Mouse (Mus musculus) frontal cortex, postnatal 14 days (tissue): ENCODE results near the gene Calhm2.

Source experiments
- DNase-seq, 2 experiments: peaks; one replicate each; pipeline ENCODE4 v3.0.0; 2022; ENCODE audit warnings: low spot score in 2 of 2

The Calhm2 gene

DNA sequence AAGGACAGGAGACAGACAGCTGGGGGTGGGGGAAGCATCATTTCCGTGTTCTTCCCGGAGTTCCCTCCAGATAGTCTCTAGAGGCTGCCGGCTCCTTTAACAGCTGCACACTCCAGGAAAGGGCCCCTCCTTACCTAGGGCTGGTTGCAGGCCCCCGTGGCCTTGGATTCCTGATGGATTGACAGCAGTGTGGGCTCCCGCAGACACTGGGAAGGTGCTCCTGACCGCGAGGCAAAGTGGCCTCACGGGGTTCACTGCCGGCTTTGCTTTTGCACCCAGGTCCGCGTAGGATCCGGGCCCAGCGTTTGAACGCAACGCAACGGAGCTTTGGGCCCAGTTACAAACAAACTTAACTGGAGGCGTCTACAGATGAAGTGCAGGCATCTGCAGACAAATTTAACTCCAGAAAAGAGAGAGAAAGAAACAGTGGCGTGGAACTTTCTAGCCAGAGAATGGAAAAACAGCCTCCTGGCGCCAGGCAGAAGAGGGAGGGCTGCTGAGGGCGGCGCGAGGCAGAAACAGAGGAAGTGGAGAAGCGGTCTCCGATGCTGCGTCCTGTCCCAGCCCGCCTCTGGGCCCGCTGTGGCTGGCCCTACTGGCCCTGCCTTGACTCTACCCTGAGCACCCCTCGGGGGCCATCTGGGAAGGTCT is at the start of gene Calhm2:
TSS of gene Calhm2 (minus strand) at position 524 of the 651 bp plus-strand sequence.
- DNase-seq, result peak in 1 of 2 experiments; percentile 40

- DNase-seq, result no peak
Measured at GRCm38 (mm10) chr19:47186514-47187275, 48.6 kb upstream of the Calhm2 start.

GRCm38 (mm10) chr19:47184736-47185135 is 46.6 kb upstream of the Calhm2 start:
- no peak for DNase-seq

GRCm38 (mm10) chr19:47184221-47184620 is 46.1 kb upstream of the Calhm2 start:
- no peak for DNase-seq

- no peak for DNase-seq
Measured at GRCm38 (mm10) chr19:47180011-47180410, 41.9 kb upstream of the Calhm2 start.

DNA sequence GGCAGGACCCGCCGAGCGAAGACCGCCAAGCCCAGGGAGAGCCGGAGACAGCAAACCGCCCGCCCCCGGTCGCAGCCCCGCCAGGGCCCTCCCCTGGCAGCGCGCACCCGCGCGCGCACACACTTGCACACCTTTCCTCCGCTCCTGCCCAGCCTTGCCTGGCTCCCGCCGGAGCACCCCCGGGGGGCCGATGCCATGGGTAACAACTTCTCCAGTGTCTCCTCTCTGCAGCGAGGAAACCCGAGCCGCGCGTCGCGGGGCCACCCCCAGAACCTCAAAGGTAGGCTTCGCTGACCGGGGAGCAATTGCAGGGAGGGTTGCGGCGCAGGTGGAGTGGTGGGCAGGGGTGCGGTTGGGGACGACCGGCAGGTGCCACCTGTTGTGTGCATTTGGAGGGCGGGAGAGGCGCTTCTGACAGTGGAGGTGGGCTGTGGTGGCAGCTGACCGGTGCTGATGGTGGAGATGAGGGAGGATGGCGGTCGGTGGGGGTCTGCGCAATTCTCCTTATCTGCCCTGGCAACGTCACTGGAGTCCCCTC is 41.2 kb upstream of the Calhm2 start:
- DNase-seq, result peak in 1 of 2 experiments; percentile 32

GRCm38 (mm10) chr19:47178431-47179271 is 40.6 kb upstream of the Calhm2 start, which contains the start of gene Neurl1a:
Gene Neurl1a, plus strand, starts transcription at chr19:47178820.
- peak; percentile 55 to 58 for DNase-seq

GRCm38 (mm10) chr19:47178001-47178400 is 39.9 kb upstream of the Calhm2 start:
- DNase-seq, result peak in 1 of 2 experiments; percentile 38

- no peak for DNase-seq
Measured at GRCm38 (mm10) chr19:47176916-47177505, 38.9 kb upstream of the Calhm2 start.

DNA sequence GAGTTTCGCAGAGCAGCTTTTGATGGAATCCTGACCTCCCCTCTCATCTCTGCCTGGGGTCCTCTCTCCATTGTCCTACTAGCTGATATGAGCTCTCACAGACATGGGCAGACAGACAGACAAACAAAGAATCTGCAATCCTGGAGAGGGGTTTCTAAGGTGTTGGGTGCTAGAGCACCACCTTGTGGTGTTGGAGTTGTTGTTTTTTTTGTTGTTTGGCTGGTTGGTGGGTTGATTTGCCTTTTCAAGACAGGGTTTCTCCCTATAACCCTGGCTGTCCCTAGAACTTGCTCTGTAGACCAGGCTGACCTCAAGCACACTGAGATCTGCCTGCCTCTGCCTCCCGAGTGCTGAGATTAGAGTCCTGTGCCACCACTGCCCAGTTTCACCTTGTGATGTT is 37.4 kb upstream of the Calhm2 start:
- DNase-seq, result no peak

DNA sequence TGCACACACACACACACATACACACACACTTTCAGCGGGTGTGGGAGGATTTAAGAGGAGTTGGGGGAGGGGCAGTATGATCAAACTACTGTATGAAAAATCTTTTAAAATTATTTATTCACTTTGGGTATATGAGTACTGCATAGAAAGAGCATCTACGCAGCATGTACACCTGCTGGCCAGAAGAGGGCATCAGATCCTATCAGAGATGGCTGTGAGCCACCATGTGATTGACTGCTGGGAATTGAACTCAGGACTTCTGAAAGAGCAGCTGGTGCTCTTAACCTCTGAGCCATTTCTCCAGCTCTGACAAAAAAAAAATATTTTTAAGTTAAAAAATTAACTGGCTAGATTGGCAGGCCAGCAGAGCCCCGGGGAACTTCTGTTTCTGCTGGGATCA is 36.4 kb upstream of the Calhm2 start:
- no peak for DNase-seq

DNA sequence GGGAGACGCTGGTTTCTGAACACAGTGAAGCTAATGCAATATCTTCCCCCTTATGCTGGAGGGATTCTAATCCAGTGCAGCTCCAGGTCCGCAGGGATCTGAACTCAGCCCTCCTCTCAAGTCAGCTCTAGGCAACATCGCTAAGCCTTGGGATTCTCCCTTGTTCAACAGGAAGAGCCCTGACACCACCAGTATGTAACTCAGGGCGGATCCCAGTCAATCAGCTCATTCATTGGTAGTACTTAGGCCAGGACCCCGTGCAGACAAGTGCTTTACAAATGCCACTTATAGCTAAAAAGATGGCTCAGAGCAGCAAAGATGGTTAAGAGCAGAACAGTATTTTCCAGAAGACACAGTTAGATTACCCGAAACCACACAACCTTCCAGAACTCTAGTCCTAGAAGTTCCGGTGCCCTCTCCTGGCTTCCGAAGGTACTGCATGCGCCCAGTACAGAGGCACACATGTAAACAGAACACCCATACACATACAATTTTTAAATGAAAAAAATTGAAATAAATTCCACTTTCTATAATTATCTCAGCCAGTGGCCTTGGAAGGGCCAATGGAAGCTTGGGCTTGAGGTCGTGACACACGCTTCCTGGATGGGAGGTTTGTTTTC is 30.8 kb upstream of the Calhm2 start:
- peak; percentile 62 to 88 for DNase-seq

- DNase-seq, result no peak
Measured at GRCm38 (mm10) chr19:47168223-47168622, 30.1 kb upstream of the Calhm2 start.

GRCm38 (mm10) chr19:47167617-47168214 is 29.6 kb upstream of the Calhm2 start:
- DNase-seq, result no peak

DNA sequence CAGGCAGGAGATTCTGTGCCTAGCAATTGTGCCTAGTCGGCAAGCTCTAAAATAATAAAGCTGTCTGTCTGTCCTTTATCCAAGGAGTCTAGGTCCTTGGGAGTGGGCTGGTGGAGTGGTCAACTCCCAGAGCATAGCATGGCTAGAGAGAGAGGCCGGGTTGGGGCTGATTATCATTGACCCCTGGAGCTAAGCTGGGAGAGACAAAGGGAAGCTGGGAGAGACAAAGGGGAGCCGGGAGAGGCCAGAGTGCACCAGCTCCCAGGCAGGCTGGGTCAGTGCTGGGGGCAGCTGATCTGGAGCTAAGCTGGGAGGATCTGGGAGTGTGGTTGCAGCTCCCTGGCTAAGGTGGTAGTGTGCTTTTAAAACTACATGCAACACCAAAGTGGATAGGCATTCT is 28.7 kb upstream of the Calhm2 start:
- no peak for DNase-seq

DNA sequence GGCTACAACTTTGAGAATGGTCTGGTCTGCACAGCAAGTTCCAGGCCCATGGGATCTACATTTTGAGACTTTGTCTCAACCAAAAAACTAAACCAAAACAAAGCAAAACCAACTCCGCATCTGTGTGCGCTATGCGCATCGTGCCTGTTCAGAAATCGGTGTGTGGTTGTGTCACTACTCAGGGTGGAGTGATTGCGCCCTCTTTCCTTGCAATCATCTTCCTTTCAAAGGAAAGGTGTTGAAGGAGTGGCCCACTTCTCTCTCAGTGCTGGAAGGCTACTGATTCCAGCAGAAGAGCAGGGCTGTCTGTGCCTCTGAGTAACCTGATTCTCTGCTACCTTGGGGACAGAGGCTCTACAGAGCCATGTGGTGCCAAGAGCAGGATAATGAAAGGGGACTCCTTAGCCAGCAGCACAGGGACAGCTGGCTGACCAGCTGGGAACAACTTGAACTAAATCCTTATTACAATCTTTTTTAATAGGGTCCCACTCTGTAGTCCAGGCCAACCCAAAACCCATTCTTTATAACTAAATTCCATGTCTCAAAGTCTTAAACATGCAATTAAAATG is 25.2 kb upstream of the Calhm2 start:
- no peak for DNase-seq

DNA sequence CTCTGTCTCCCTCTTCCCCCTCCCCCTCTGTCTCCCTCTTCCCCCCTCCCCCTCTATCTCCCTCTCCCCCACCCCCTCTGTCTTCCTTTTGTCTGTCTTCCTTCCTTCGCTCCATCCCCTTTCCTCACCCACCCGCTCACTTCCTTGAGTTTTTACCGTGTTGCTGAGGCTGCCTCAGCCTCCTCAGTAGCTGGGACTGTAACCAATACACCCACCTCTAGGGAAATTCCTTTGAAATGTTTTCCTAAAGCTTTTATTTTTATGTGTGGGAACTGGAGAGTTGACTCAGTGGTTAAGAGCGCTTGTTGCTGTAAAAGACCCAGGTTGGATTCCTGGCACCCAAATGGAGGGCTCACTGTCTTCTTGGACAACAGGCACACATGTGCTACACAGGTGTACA is 23.6 kb upstream of the Calhm2 start:
- DNase-seq, result no peak

GRCm38 (mm10) chr19:47157664-47158063 is 19.6 kb upstream of the Calhm2 start, which contains the start of gene Calhm3:
Gene Calhm3, minus strand, starts transcription at chr19:47157764.
- DNase-seq, result no peak

- no peak for DNase-seq
Measured at GRCm38 (mm10) chr19:47153767-47154166, 15.7 kb upstream of the Calhm2 start.

- DNase-seq, result no peak
Measured at GRCm38 (mm10) chr19:47152062-47152369, 13.9 kb upstream of the Calhm2 start.
